Mouse (Mus musculus) CD4-positive, CD25-positive, alpha-beta regulatory T cell, adult 4 months (primary cell): Measurements from ENCODE around the gene Cyb5d1. TPM values are rescaled to one million over a fixed set of nuclear protein-coding genes. Genes with fewer than 3 reads are reported as not detected.
A peak's percentile ranks its signal among the peaks of the same experiment; 100 is the strongest.

Experiments
- ATAC-seq: one replicate; pipeline ENCODE4 v1.8.0; 2017
- polyA plus RNA-seq, 2 experiments: library from polyadenylated mRNA; unstranded; fragments of 100-300 nt; shearing (Covaris generic); gene quantifications; one replicate each; pipeline ENCODE4 v1.2.1; 2017

Gene Cyb5d1
- polyA plus RNA-seq, 2 experiments from 2014 or later, result 17.0 to 28.2 TPM

DNA sequence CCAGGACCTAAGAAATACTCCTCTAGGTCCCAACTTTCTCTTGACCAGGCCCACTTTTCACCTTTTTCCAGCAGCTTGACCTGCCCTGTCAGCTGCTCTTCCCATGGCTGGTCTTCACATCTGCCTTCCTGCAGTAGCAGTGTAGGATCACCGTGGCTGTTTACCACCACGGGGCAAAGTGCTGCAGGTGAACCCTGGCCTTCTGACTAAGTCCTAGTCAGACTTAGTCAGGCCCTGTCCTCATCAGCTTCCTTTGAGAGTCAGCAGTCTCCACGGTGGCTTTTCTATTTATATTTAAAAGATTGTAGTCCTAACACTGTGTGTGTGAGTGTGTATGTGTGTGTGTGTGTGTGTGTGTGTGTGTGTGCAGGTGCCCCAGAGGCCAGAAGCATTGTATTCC is 17.7 kb downstream of the Cyb5d1 start:
- no peak for ATAC-seq

- no peak for ATAC-seq
Observed at GRCm38 (mm10) chr11:69375646-69376045, 19.8 kb downstream of the Cyb5d1 start.

DNA sequence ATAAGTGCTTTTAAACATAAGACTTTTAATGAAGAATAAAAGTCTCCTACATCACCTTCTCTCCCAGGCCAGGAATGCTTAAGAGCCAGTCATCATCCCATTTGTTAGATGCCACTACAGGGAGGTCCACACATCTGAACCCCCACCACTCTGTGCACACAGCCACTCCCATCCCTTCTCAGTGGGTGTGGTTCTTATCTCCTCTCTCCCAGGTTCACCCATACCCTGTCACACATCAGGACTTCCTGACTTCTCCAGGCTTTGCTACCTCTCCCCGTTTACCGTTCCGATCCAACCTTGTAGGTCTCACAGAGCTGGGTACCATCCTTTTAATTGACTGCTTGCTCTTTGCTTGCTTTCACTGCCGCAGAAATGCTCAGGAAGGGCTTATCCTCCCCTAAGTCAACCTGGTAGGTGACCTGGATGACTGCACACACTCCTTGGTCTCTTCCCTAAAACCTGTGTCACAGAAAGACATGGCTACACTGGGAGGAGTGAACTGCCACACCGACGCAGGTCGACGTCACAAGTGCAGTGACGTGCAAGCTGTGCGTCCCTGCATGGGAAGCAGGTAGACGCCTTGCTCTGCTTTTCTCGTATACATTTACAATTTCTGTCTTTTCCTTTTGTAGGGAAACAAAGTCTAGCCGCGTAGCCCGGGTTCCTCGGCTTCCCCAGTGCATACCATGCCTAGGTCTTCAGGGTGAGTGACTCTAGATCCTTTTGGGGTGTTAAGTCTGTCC is 22.0 kb downstream of the Cyb5d1 start:
- ATAC-seq, result no peak

GRCm38 (mm10) chr11:69372780-69373170 is 22.7 kb downstream of the Cyb5d1 start:
- no peak for ATAC-seq

- ATAC-seq, result peak; percentile 37
Observed at GRCm38 (mm10) chr11:69372056-69372779, 23.2 kb downstream of the Cyb5d1 start.

- ATAC-seq, result no peak
Observed at GRCm38 (mm10) chr11:69371601-69372000, 23.8 kb downstream of the Cyb5d1 start.

- ATAC-seq, result no peak
Observed at GRCm38 (mm10) chr11:69370817-69371215, 24.6 kb downstream of the Cyb5d1 start.

DNA sequence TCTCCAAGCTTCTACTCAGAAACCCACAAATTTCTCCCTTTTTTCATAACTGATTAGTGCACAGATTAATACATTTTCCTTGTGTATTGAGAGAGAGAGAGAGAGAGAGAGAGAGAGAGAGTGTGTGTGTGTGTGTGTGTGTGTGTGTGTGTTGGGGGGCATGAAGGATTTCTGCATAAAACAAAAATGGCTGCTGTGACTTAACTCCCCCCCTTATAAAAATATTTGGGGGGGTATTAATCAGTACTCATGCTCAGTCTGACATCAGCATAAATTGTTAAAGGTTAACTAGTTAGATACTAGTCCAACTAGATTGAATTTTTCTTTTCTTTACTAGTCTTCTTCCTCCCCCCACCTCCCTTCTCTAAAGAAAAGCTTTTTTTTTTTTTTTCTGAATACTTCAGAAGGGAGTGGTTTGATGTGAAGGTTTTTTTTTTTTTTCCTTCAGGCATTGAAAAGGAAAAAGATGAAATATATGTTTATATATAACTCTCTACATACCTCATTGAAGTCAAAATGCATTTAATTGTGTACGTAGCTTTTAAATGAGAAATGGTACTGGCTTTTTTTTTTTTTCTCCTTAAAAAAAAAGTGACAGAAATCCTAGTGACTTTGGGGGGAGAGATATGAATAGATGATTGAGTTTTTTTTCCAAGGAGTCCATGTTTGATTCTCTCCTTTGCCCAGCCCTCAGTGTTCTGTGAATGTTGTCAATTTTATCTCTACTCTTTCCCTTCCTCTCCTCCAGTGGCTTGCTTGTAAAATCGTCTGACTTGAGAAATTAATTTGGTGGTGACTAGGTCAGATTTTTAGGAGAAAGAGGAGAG is 25.2 kb downstream of the Cyb5d1 start:
- no peak for ATAC-seq

DNA sequence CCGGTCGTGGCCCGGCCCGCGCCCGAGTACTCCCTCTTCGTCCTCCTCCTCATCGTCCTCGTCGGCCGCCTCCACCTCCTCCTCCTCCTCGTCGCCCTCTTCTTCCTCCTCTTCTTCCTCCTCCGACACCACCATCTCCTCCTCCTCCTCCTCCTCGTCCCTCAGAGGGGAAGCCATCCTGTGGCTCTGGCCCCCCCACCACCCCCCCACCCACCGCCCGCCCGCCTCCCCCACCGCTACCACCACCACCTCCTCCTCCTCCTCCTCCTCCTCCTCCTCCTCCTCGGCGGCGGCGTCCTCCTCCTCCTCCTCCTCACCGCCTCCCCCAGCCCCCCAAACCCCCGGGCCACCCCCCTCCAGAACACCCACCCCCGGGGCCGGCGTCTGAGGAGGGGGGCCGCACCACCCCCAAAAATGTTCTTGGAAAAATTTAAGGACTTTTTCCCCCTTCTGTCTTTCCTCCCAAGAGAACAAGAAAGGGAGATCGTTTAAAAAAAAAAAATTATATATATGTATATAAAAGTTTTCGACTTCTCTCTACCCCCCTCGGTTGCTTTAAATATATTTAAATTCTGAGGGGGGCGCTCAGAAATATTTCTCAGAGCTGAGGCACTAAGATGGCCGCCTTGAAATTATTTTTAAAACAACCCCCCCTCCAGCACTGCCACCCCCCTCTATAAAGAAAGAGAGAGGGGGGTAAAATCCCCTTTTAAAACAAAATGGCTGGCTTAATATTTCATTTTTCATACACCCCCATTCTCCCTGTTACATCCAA is 26.0 kb downstream of the Cyb5d1 start, which contains the start of gene Chd3:
Gene Chd3 (minus strand): TSS at position 192 of the 775 bp plus-strand sequence.
- ATAC-seq, result no peak

DNA sequence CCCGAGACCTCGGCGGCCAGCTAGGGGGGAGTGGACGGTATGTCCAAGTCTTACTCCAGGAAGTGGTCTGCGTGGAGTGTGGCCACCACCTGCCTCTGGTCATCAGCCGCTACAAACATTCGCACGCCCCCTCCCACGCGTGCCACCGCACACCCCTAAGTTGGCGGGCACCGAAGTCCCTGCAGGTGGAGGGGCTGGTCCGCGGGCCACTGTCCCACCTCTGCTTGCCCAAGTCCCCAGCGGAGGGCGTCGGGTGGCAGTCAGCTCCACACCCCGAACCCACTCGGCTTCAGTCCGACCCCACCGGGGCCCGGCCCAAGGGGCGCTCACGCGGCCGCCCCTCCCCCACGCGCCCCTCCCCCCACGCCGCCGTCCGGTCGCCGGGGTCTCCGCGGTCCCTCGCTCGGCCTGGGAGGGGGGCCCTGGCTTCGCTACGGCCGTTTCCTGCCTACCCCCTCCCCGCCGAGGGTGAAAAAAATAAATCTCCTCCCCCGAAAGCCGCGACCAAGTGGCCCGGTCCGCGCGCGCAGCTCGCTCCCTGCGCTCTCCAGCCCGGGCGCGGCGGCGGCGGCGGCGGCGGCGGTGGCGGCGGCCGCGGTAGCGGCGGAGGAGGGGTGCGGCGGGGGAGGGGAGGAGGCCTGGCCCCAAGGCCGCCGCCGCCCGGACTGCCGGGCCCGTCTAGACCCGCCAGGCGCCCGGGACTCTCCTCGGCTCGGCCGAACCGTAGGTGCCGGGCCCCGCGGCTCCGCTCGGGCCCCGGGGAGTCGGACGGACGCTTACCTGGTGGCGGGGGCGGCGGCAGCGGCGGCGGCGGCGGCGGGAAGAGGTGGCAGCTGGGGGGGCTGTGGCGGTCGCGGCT is 26.8 kb downstream of the Cyb5d1 start:
- ATAC-seq, result no peak

DNA sequence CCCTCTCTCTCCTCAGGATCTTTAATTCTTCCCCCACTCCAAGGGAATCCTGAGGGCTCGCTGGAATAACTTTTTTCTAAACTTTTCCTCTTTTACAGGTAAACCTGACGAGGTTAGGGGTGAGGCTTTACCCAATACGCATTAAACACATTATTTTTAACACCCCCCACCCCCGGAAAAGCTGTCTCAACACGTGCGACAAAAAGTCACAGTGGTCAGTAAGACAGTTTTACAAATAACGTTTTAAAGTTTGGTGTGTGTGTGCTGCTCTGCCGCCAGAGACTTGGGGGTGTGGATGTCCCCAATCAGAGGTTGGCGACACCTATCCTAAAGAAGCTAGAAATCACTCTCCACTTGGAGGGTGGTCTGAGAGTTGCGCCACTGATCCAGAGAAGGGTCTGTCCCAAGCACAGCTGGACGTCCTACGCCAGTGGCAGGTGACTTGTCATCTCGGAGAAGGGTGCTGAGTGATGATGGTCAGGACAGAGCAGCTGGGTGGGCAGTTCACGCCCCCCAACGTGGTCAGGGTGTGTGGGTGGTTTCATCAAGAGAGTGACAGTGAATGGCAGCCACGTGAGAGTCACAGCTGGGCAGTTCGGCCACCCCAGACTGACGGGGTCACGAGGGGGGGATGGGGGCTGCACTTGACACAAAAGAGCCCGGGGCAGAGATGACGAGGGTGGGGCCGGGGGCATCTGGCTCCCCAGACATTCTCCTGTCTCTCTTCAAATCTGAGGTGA is 27.6 kb downstream of the Cyb5d1 start:
- no peak for ATAC-seq

- peak; percentile 0 for ATAC-seq
Observed at GRCm38 (mm10) chr11:69366855-69367615, 28.4 kb downstream of the Cyb5d1 start.

DNA sequence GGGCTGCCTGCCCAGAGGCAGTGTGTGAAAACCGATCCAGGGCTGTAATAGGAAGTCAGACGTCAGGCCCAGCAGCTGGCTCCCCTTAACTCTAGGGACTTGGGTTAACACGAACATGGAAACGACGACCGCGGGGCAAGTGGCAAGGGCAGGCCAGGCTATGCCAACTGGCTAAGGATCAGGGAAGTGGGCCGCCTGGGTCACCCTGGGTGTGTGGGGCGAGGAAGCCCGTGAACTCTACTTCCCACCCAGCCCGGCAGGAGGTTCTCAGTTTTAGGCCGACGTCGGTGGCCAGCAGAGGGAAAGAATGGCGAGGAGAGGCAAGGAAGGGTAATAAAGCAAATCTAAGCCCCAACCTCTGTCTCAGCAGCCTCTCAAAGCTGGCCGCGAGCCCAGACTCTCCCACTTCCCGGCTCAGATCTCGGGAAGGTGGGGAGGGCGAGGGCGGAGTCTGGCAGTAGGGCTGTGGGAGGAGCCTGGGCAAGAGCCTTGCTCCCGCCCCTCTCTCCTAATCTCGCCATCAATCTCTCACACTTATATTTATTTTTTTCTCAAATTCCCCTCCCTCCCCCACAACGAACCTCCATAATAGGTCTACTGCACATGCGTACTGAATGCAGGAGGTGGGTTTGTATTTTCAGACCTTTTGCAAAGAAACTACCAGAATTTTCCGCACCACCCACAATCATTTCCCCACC is 29.1 kb downstream of the Cyb5d1 start:
- ATAC-seq, result peak; percentile 84

GRCm38 (mm10) chr11:69365722-69366121 is 29.7 kb downstream of the Cyb5d1 start:
- no peak for ATAC-seq

- ATAC-seq, result no peak
Observed at GRCm38 (mm10) chr11:69364910-69365309, 30.5 kb downstream of the Cyb5d1 start.

- no peak for ATAC-seq
Observed at GRCm38 (mm10) chr11:69364376-69364775, 31.1 kb downstream of the Cyb5d1 start.

GRCm38 (mm10) chr11:69362479-69362878 is 33.0 kb downstream of the Cyb5d1 start:
- no peak for ATAC-seq

GRCm38 (mm10) chr11:69362021-69362420 is 33.4 kb downstream of the Cyb5d1 start:
- ATAC-seq, result no peak

DNA sequence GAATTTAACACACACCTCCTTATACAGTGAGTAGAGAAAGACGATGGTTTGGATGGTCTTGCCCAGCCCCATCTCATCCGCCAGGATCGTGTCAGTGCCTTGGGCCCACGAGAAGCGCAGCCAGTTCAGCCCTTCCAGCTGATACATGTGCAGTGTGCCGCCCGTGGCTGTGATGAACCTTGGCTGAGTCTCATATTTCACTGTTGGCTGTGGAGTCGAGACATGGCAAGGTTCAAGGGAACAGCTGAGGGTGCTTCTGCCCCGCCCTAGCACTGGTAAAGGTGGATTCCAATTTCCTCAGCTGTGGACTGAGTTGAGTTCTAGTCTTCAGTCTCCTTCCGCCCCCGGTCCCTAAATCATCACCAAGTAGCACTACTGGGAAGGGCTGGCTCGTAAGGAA is 37.7 kb downstream of the Cyb5d1 start:
- ATAC-seq, result no peak
